Mouse (Mus musculus) hindbrain, embryonic 16.5 days (tissue): ENCODE measurements at regions not wholly inside any gene's neighbourhood (a gene's known extent, or its start where the extent isn't known, plus 50 kb on each side); places are given as distances from the start of the nearest gene placed in this dataset.

Experiments used
- ATAC-seq: fragments of 200-750 bp; cut with Nextera tagmentation; 2 replicates; pipeline ENCODE4 v1.8.0; 2017; ENCODE audit warnings: moderate TSS enrichment, moderate library complexity
- H3K27ac ChIP-seq: fragments of 300-500 bp; sonication (generic); 2 replicates; pipeline ENCODE4 v1.5.1; 2014; ENCODE audit warnings: low read depth, mild to moderate bottlenecking, control low read depth, low read length, moderate library complexity
- H3K27me3 ChIP-seq: fragments of 300-500 bp; sonication (generic); replicated peaks from 2 replicates; pipeline ENCODE4 v1.6.1; 2014; ENCODE audit warnings: low read length; ENCODE audit not compliant: control insufficient read depth, insufficient read depth
- H3K36me3 ChIP-seq: fragments of 300-500 bp; sonication (generic); 2 replicates; pipeline ENCODE4 v1.6.1; 2014; ENCODE audit warnings: mild to moderate bottlenecking, low read length, moderate library complexity, mixed read lengths; ENCODE audit not compliant: control insufficient read depth, insufficient read depth
- H3K4me1 ChIP-seq: fragments of 300-500 bp; sonication (generic); 2 replicates; pipeline ENCODE4 v1.6.1; 2014; ENCODE audit warnings: low read depth, low read length; ENCODE audit not compliant: control insufficient read depth, insufficient read depth
- H3K4me2 ChIP-seq: fragments of 300-500 bp; sonication (generic); 2 replicates; pipeline ENCODE4 v1.6.1; 2014; ENCODE audit warnings: mild to moderate bottlenecking, low read length, control low read depth, moderate library complexity
- H3K4me3 ChIP-seq: fragments of 300-500 bp; sonication (generic); 2 replicates; pipeline ENCODE4 v1.5.1; 2014; ENCODE audit warnings: mild to moderate bottlenecking, low read length, control low read depth, moderate library complexity
- H3K9ac ChIP-seq: fragments of 300-500 bp; sonication (generic); 2 replicates; pipeline ENCODE4 v1.6.1; 2014; ENCODE audit warnings: low read depth, mild to moderate bottlenecking, control low read depth, low read length, moderate library complexity
- H3K9me3 ChIP-seq: fragments of 300-500 bp; sonication (generic); 2 replicates; pipeline ENCODE4 v1.6.1; 2014; ENCODE audit warnings: mild to moderate bottlenecking, low read length, moderate library complexity; ENCODE audit not compliant: control insufficient read depth
- WGBS: fragments of 180-500 bp; shearing (Covaris S2); extraction: QIAGEN DNeasy Blood & Tissue Kit; methylation state at CpG from one replicate; pipeline ENCODE4 v1.1.7; 2014; 5-methylcytosine and 5-hydroxymethylcytosine counted together

DNA sequence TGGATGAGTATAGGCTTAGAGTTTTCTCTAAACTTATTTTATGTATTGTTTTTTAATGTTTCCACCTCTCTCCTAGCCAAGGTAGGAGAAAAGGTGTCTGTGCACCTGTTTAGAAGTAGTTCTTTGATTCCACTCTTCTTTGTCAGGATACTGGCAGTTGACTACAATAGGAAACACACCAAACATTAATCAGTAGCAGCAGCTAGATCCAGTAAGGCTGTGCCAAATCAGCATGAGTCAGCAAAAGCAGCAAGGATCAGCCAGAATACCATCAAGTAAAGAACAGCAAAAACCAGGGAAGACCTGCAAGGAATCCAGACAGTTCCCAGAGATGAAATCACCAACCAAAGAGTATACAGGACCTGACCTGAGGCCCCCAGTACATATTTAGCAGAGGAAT, 303.7 kb downstream of the Gm21833 start:
- H3K36me3 ChIP-seq: no peaks in the 10 kb centered on the region
- H3K9me3 ChIP-seq: no peaks in the 10 kb centered on the region
- no peaks in the 10 kb centered on the region for H3K27me3 ChIP-seq
- H3K4me2 ChIP-seq: no peak overlapping the region
- H3K27ac ChIP-seq: no peak overlapping the region
- no peak overlapping the region for H3K4me3 ChIP-seq
- no peak for ATAC-seq
- no peak overlapping the region for H3K9ac ChIP-seq
- no peaks in the 10 kb centered on the region for H3K4me1 ChIP-seq

DNA sequence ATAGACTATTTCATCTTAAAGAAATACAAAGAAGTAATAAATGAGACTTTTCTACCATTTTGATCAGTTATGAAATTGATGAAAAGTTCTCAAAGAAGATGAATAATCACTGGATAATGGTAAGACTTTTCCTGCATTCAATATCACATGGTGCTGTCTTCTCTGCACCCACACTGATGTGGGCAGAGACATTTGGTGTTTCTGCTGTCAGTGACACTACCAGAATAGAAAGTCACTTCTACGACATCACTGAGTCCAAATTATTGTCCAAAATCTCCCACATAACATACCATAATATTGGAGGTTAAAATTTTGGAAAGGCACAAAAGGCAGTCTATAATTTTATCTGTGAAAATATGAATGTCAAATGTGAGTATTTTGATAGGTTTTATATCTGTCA, 344.8 kb downstream of the Gm21833 start:
- Histone ChIP-seq H3K27ac (no peak overlapping the region), H3K4me2 (no peak overlapping the region), H3K36me3 (no peaks in the 10 kb centered on the region), H3K9me3 (no peaks in the 10 kb centered on the region), H3K9ac (no peak overlapping the region), H3K4me1 (no peaks in the 10 kb centered on the region), H3K27me3 (no peaks in the 10 kb centered on the region), H3K4me3 (no peak overlapping the region)
- ATAC-seq: no peak
- 86% methylated on average over 1 of the region's 1 CpGs for WGBS

- Histone ChIP-seq H3K4me2 (no peak overlapping the region), H3K27ac (no peak overlapping the region), H3K9ac (no peak overlapping the region), H3K9me3 (no peaks in the 10 kb centered on the region), H3K36me3 (no peaks in the 10 kb centered on the region), H3K4me3 (no peak overlapping the region), H3K4me1 (no peaks in the 10 kb centered on the region), H3K27me3 (no peaks in the 10 kb centered on the region)
- ATAC-seq: no peak
These were observed 365.3 kb downstream of the Gm21833 start for GRCm38 (mm10) chr16:83193441-83193953.

DNA sequence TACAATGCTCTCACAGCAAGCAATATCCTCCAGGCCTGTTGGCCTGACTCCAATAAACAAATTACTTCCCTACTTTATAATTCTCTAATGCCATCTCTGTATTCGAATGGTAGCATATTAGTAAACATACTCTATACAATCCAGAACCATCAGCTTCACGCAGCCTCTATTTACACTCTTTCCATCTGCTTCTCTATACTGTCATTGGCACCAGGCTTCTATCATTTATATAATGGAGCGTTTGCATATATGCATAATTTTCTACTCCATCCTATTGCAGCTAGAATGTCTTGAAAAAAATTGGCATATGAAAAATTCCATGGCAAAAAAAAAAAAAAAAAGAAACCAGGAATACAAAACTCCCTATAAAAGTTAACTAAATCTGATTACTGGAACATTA, 369.6 kb downstream of the Gm21833 start:
- 71% methylated on average over 3 of the region's 3 CpGs for WGBS
- no peaks in the 10 kb centered on the region for H3K27me3 ChIP-seq
- no peaks in the 10 kb centered on the region for H3K9me3 ChIP-seq
- no peak overlapping the region for H3K4me2 ChIP-seq
- no peak overlapping the region for H3K9ac ChIP-seq
- no peaks in the 10 kb centered on the region for H3K36me3 ChIP-seq
- no peak for ATAC-seq
- H3K4me1 ChIP-seq: no peaks in the 10 kb centered on the region
- no peak overlapping the region for H3K27ac ChIP-seq
- H3K4me3 ChIP-seq: no peak overlapping the region
